Mouse (Mus musculus): Measurements from ENCODE around the gene Gm10644.

DNA sequence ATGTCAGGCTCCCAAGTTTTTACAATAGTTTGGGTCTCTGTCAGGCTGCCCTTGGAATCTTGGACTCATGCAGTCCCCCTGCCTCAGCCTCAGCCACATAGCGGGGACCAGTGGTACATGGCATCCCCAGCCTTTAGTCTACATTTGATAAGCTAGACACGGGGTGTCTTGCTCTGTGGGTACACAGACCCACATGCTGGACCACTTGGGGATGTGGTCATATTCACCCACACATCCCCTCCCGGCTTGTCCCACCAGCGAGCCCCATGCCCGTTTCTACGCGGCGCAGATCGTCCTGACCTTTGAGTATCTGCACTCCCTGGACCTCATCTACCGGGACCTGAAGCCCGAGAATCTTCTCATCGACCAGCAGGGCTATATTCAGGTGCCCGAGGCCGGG, 35.2 kb upstream of the Gm10644 start:
- TF ChIP-seq CTCF (IDR thresholded peaks at IDR 0.05; ENCODE audit: low read depth, low read length) (no peak), GATA1 (IDR thresholded peaks at IDR 0.05; ENCODE audit: borderline replicate concordance, low read length) (no peak), TAL1 (conservative IDR thresholded peaks at IDR 0.05; ENCODE audit: low read depth, low read length) (no peak), POLR2AphosphoS5 (IDR thresholded peaks at IDR 0.05; ENCODE audit: insufficient replicate concordance, low read depth, low read length) (no peak), GATA2 (IDR thresholded peaks at IDR 0.05; ENCODE audit: borderline replicate concordance, low read depth, low read length) (no peak)
